Mouse (Mus musculus) neural tube, embryonic 14.5 days (tissue): Measurements from ENCODE around the gene Coq6. TPM values are rescaled to one million over a fixed set of nuclear protein-coding genes. Genes with fewer than 3 reads are reported as not detected.
"Not testable (repeated sequence)": the region's sequence is repeated elsewhere in the genome, so short reads cannot be mapped to it uniquely, and the experiment has no call there.

Experiments
- ATAC-seq: fragments of 200-750 bp; cut with Nextera tagmentation; 2 replicates; pipeline ENCODE4 v1.8.0; 2017; ENCODE audit warnings: low read depth, mild to moderate bottlenecking, moderate TSS enrichment, moderate library complexity
- H3K27ac ChIP-seq: fragments of 300-500 bp; sonication (generic); 2 replicates; pipeline ENCODE4 v1.5.1; 2014; ENCODE audit warnings: low read depth, mild to moderate bottlenecking, control low read depth, low read length, moderate library complexity, mixed read lengths
- H3K27me3 ChIP-seq: fragments of 300-500 bp; sonication (generic); 2 replicates; pipeline ENCODE4 v1.6.1; 2014; ENCODE audit warnings: low read length; ENCODE audit not compliant: control insufficient read depth, insufficient read depth
- H3K36me3 ChIP-seq: fragments of 300-500 bp; sonication (generic); 2 replicates; pipeline ENCODE4 v1.6.1; 2014; ENCODE audit warnings: low read length, mixed read lengths; ENCODE audit not compliant: control insufficient read depth, insufficient read depth
- H3K4me1 ChIP-seq: fragments of 300-500 bp; sonication (generic); 2 replicates; pipeline ENCODE4 v1.6.1; 2014; ENCODE audit warnings: low read length; ENCODE audit not compliant: control insufficient read depth, insufficient read depth
- H3K4me2 ChIP-seq: fragments of 300-500 bp; sonication (generic); 2 replicates; pipeline ENCODE4 v1.6.1; 2014; ENCODE audit warnings: mild to moderate bottlenecking, low read depth, low read length, control low read depth
- H3K4me3 ChIP-seq: fragments of 300-500 bp; sonication (generic); 2 replicates; pipeline ENCODE4 v1.5.1; 2014; ENCODE audit warnings: low read depth, low read length, control low read depth, mixed read lengths
- H3K9ac ChIP-seq: fragments of 300-500 bp; sonication (generic); replicated peaks from 2 replicates; pipeline ENCODE4 v1.6.1; 2014; ENCODE audit warnings: low read depth, mild to moderate bottlenecking, control low read depth, low read length, mixed read lengths
- H3K9me3 ChIP-seq: fragments of 300-500 bp; sonication (generic); 2 replicates; pipeline ENCODE4 v1.6.1; 2016; ENCODE audit warnings: low read length; ENCODE audit not compliant: control insufficient read depth
- WGBS: fragments of 180-500 bp; shearing (Covaris S2); extraction: QIAGEN DNeasy Blood & Tissue Kit; methylation state at CpG from one replicate; pipeline ENCODE4 v1.1.7; 2014; 5-methylcytosine and 5-hydroxymethylcytosine counted together
- polyA plus RNA-seq: library from polyadenylated mRNA; unstranded; fragments of >200 nt; fragmentation: Nextera tagmentation; extraction: Ambion mirVana; gene quantifications from 2 replicates; pipeline ENCODE4 v1.2.1, GENCODE M21; 2014

Coq6 gene
- polyA plus RNA-seq = 48.4 and 50.9 TPM in 2 replicates

DNA sequence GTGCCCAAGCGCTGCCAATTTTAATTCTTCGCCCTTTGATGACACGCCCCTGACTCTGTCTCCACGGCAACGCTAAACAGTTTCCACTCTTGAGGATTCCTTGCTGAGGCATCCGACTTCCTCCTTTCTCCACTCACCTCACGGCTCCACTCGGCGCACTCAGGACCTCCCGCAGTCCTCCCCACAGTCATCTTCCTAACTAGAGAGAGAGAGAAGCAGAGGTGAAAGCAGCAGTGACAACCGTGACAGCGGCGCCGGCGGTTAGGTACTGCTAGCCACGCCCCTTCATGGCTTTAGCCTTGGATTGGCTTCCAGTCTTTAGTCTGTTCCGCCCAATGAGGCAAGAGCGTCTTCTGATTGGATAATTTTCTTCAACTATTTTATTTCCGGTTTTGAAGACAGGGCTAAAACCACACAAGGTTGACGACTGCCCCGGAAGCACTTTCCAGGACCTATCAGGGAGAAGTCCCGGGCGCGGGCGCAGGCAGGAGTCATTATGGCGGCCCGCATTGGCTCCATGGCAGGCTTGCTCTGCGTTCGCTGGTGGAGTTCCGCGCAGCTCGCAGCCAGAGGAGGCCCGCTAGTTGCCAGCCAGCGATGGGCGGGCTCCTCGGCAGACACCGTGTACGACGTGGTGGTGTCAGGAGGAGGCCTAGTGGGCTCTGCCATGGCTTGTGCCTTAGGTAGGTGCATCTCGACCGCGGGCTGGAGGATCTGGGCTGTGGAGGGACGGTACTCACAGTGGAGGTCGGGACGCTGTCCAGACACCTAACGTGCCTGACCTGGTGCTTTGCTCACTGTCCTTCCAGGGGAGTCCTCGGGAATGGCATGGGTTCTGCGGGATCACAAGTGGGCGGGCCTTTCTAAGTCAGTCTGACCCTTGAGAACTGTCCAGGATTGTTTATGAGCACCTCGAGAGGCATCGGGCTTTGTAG, at the start of gene Coq6, which contains the start of gene Fam161b:
TSS of gene Coq6 (plus strand) at position 103 of the 935 bp plus-strand sequence.
TSS of gene Fam161b (minus strand) at position 279 of the 935 bp plus-strand sequence.
- under 1% methylated on average over 51 of the region's 51 CpGs for WGBS
- peak within 1 kb of the TSS; percentile 90 for H3K4me2 ChIP-seq
- H3K36me3 ChIP-seq = peaks cover 8% of the 10 kb centered on the region
- H3K27me3 ChIP-seq = no peaks in the 10 kb centered on the region; the same call in 1 of the 2 replicates
- no peaks in the 10 kb centered on the region for H3K9me3 ChIP-seq
- peak; percentile 99 for ATAC-seq
- peak within 1 kb of the TSS; percentile 80 for H3K9ac ChIP-seq
- H3K4me1 ChIP-seq = peaks cover 12% of the 10 kb centered on the region; the same call in 1 of the 2 replicates
- peak within 1 kb of the TSS; percentile 69; the same call in 1 of the 2 replicates for H3K27ac ChIP-seq
- peak within 1 kb of the TSS; percentile 96 for H3K4me3 ChIP-seq

DNA sequence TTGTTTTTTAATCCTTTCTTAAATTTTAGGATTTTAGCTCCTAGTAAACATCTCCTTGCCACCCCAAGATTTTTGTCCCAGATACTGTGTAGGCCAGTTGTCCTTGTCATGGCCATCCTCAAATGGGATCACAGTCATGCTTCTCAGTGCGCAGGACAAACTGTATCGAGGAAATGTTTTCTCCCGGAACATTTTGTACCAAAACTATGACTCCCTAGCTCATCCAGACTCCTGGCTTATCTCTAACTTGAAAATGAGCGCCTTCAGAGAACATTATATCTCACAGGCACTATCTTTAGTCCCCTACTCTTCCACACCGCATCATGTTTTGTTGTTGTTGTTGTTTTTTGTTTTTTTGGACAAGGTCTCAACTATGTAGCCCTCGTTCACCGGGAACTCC, 45.5 kb upstream of the Coq6 start:
- no peak; the same call in 1 of the 2 replicates for ATAC-seq
- Histone ChIP-seq H3K36me3 (no peaks in the 10 kb centered on the region), H3K9me3 (no peaks in the 10 kb centered on the region), H3K27me3 (no peaks in the 10 kb centered on the region; the same call in 1 of the 2 replicates), H3K9ac (peak overlapping the region; percentile 88), H3K4me3 (peak overlapping the region; percentile 99), H3K4me1 (peaks cover 17% of the 10 kb centered on the region), H3K27ac (no peak overlapping the region), H3K4me2 (peak overlapping the region; percentile 83)
- 45% methylated on average over 7 of the region's 7 CpGs for WGBS

DNA sequence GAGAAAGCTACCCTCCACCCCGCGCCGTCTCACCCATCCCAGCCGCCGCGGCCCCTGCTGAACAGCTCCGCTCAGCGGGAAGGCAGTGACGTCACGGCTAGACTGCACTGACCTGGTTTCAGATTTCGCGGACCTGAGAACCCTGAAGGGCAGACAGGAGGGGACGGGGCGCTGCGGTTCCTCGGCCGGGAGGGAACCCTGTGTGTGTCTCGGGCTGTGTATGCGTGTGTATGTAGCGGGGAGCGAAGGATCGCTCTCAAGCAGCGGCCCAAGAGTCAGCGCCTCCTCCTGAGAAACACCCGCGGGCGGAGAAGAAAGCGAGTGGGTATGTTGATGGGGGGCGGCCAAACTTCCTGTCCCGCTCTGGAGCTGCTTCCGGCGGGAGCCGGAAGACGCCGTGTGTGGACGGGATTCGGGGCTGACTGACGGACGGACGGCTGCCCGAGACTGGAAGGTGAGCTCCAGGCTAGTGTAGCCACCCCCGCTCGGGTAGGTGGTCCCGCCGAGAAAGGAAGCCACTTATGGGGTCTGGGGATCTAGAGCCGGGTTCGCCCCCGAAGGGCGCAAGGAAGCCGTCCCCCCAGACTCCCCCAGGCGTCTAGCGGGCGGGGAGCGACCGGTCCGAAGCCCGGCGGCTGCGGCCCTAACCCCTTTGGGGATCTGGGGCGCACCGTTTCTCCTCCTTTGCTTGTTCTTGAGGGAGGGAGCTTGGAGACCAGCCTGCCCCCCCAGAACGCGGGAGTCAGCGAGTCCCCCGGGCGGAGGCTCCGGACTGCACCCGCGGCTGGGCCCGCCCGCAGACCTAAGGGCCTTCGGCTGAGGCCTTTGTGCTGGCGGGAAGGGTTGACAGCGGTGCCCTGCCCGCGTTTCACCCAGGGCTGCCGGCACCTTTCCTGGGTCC, 44.5 kb upstream of the Coq6 start, which contains the start of gene Zfp410:
TSS of gene Zfp410 (plus strand) at position 132 of the 901 bp plus-strand sequence.
- under 1% methylated on average over 75 of the region's 77 CpGs for WGBS
- H3K27ac ChIP-seq = peak within 1 kb of the TSS; percentile 93

DNA sequence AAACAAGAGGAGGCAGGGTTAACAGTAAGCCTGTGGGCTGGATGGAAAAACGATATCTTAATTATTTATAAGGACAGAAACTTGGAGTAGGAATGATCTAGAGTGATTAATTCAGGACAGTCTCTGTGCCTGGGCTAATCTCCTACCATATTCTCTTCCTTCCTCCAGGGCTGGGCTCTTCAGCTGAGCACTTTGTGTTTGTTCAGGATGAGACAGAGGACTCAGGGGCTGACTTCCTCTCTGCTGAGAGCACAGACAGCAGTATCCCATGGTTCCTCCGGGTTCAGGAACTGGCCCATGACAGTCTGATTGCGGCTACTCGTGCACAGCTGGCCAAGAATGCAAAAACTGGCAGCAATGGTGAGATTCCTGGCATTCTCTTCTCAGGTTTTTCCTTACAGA, 34.3 kb upstream of the Coq6 start:
- Histone ChIP-seq H3K4me1 (no peaks in the 10 kb centered on the region), H3K27me3 (no peaks in the 10 kb centered on the region), H3K36me3 (peaks cover 47% of the 10 kb centered on the region), H3K4me3 (no peak overlapping the region), H3K4me2 (no peak overlapping the region), H3K9me3 (no peaks in the 10 kb centered on the region), H3K9ac (no peak overlapping the region), H3K27ac (no peak overlapping the region)
- ATAC-seq = no peak
- WGBS = 87% methylated on average over 4 of the region's 4 CpGs

More for the DNA sequence above, 44.5 kb upstream of the Coq6 start, which contains the start of gene Zfp410:
- peak within 1 kb of the TSS; percentile 99 for H3K4me3 ChIP-seq
- no peaks in the 10 kb centered on the region for H3K9me3 ChIP-seq
- H3K27me3 ChIP-seq = no peaks in the 10 kb centered on the region; the same call in 1 of the 2 replicates
- no peaks in the 10 kb centered on the region for H3K36me3 ChIP-seq
- ATAC-seq = peak; percentile 94
- peaks cover 17% of the 10 kb centered on the region for H3K4me1 ChIP-seq
- H3K9ac ChIP-seq = peak within 1 kb of the TSS; percentile 88
- H3K4me2 ChIP-seq = peak within 1 kb of the TSS; percentile 83

DNA sequence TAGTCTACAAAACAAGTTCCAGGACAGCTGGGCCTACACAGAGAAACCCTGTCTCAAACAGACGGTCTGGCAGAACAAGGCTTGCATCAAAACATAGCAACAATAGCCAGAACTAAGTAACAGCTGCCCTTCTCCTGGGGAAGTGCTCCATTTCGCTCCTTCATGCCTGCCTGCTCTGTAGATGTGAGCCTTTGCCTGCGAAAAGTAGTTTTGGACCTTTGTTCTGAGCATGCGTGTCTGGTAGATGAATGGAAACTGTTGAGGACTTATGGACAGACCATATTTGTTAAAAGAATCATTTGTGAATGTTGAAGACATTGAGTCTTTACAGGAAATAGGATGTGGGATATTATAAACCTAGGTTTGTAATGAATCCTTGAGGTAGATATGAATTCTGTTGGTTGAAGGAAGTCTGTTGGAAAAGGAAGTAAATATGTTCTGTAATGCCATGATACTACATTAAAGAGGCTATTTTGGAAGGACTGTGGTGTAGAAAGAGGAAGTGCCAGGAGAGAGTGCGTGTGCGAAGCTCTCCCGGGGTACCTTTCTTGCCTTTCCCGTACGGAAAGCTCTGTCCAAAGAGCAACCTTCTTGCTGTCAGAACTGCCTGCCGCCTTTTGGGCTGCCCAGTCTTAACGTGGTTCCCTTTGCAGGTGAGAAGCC, 24.4 kb upstream of the Coq6 start:
- no peak overlapping the region for H3K9ac ChIP-seq
- H3K4me1 ChIP-seq = no peaks in the 10 kb centered on the region
- H3K4me2 ChIP-seq = no peak overlapping the region
- no peak for ATAC-seq
- H3K9me3 ChIP-seq = no peaks in the 10 kb centered on the region
- 91% methylated on average over 11 of the region's 11 CpGs for WGBS
- no peaks in the 10 kb centered on the region for H3K27me3 ChIP-seq
- H3K4me3 ChIP-seq = no peak overlapping the region
- H3K36me3 ChIP-seq = peaks cover 52% of the 10 kb centered on the region
- H3K27ac ChIP-seq = no peak overlapping the region

DNA sequence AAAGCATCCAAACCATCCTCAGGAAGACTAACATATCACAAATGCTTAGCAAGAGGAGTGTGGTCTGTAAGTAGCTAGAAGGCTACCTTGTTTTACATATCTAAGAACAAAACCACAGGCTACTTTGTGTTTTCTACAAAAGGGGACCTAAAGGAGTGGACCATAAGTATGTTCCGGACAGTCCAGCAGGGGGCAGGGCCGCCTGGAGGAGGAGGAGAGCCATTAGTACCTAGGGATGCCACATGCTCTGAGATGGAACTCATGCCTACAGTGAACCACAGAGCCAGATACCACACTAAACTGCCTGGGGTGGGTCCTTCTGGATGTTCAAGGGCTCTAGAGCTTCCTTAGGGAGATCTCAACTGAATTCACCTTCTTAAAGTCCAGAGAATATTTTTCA, 14.3 kb upstream of the Coq6 start:
- no peak overlapping the region for H3K9ac ChIP-seq
- no peak overlapping the region for H3K27ac ChIP-seq
- no peak for ATAC-seq
- H3K4me3 ChIP-seq = no peak overlapping the region
- H3K27me3 ChIP-seq = no peaks in the 10 kb centered on the region
- H3K9me3 ChIP-seq = no peaks in the 10 kb centered on the region
- peaks cover 30% of the 10 kb centered on the region for H3K36me3 ChIP-seq
- WGBS = 49% methylated on average over 2 of the region's 2 CpGs
- H3K4me1 ChIP-seq = no peaks in the 10 kb centered on the region
- H3K4me2 ChIP-seq = no peak overlapping the region

DNA sequence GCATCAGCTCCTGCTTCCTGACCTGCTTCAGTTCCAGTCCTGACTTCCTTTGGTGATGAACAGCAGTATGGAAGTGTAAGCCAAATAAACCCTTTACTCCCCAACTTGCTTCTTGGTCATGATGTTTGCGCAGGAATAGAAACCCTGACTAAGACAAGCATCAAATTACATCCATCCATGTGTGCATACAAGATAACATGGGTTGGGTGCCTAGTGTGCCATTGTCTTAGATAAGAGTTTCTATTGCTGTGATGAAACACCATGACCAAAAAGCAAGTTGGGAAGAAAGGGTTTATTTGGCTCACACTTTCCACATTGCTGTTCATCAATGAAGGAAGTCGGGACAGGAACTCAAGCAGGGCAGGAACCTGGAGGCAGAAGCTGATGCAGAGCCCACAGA, 2.8 kb upstream of the Coq6 start:
- not testable (repeated sequence) for H3K27me3 ChIP-seq, H3K9ac ChIP-seq, H3K27ac ChIP-seq, H3K9me3 ChIP-seq, H3K4me1 ChIP-seq, H3K4me3 ChIP-seq, ATAC-seq, H3K4me2 ChIP-seq
- WGBS = 81% methylated on average over 2 of the region's 2 CpGs
- H3K36me3 ChIP-seq = peaks cover 31% of the 10 kb centered on the region

DNA sequence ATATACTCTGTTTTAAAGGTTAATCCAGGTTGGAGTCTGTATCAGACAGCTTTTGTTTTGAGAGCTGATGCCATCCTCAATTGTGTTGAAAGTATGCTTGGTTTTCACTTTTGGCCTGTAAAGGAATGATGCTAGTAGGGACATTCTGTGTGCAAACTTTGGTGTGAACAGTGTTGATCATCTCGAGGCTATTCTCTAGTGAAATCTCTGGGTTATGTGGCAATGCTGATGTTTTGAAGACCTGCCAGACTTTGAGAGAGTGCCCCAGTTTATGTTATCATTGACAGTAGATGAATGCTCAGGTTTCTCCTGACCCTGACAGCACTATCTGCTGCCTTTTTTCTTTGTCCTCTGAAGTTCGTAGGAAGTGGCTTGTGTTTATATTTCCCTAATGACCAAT, 1.4 kb downstream of the Coq6 start:
- Histone ChIP-seq H3K27me3 (no peaks in the 10 kb centered on the region; the same call in 1 of the 2 replicates), H3K9me3 (no peaks in the 10 kb centered on the region), H3K4me3 (peak overlapping the region; percentile 96), H3K4me1 (peaks cover 12% of the 10 kb centered on the region; the same call in 1 of the 2 replicates), H3K4me2 (peak overlapping the region; percentile 90), H3K36me3 (peaks cover 2% of the 10 kb centered on the region), H3K27ac (no peak overlapping the region), H3K9ac (no peak overlapping the region)
- WGBS = 77% methylated on average over 2 of the region's 2 CpGs
- no peak for ATAC-seq
